8 mouse cellular contexts compared by ENCODE assay signal in genomic region chr10:80405481-80406173, GRCm38 (mm10). TPM values are rescaled to one million over a fixed set of nuclear protein-coding genes. Genes with fewer than 3 reads are reported as not detected.
DNase-seq lines count a peak whose midpoint lies in the region; ATAC-seq lines count a peak whose summit lies in the region.

No protein-coding gene starts in this region.

- H3K36me3 ChIP-seq in lung, embryonic 15.5 days, result peaks cover 50% of the 10 kb centered on the region
- peaks cover 63% of the 10 kb centered on the region for H3K36me3 ChIP-seq in embryonic facial prominence, embryonic 13.5 days
- peaks cover 25% of the 10 kb centered on the region for H3K36me3 ChIP-seq in limb, embryonic 11.5 days (ENCODE audit: control insufficient read depth, insufficient read depth, low read length)
- H3K36me3 ChIP-seq in stomach, embryonic 14.5 days (ENCODE audit: control insufficient read depth, insufficient read depth, low read length), result peaks cover 40% of the 10 kb centered on the region

- peak overlapping the region; percentile 84 for H3K4me2 ChIP-seq in lung, embryonic 15.5 days
- peak overlapping the region; percentile 94 for H3K4me2 ChIP-seq in embryonic facial prominence, embryonic 13.5 days
- H3K4me2 ChIP-seq in limb, embryonic 11.5 days (ENCODE audit: low read depth, severe bottlenecking), result peak overlapping the region; percentile 88
- peak overlapping the region; percentile 92 for H3K4me2 ChIP-seq in stomach, embryonic 14.5 days (replicated peaks; ENCODE audit: low read depth, low read length)

- 52% methylated on average over 10 of the region's 10 CpGs for WGBS in lung, embryonic 15.5 days
- 55% methylated on average over 10 of the region's 10 CpGs for WGBS in embryonic facial prominence, embryonic 13.5 days
- WGBS in limb, embryonic 11.5 days, result 64% methylated on average over 10 of the region's 10 CpGs
- 50% methylated on average over 10 of the region's 10 CpGs for WGBS in stomach, embryonic 14.5 days

- peaks cover 27% of the 10 kb centered on the region for H3K4me1 ChIP-seq in lung, embryonic 15.5 days
- H3K4me1 ChIP-seq in embryonic facial prominence, embryonic 13.5 days, result peaks cover 31% of the 10 kb centered on the region
- peaks cover 6% of the 10 kb centered on the region; the same call in 1 of the 2 replicates for H3K4me1 ChIP-seq in limb, embryonic 11.5 days (ENCODE audit: control insufficient read depth, insufficient read depth, low read length)
- H3K4me1 ChIP-seq in stomach, embryonic 14.5 days (ENCODE audit: control insufficient read depth, insufficient read depth, low read length), result peaks cover 22% of the 10 kb centered on the region

- peak overlapping the region; percentile 73 for H3K9ac ChIP-seq in lung, embryonic 15.5 days
- H3K9ac ChIP-seq in embryonic facial prominence, embryonic 13.5 days, result peak overlapping the region; percentile 94
- peak overlapping the region; percentile 74 for H3K9ac ChIP-seq in limb, embryonic 11.5 days (ENCODE audit: low read length)
- peak overlapping the region; percentile 84 for H3K9ac ChIP-seq in stomach, embryonic 14.5 days (replicated peaks; ENCODE audit: low read depth, low read length)

- H3K4me3 ChIP-seq in lung, embryonic 15.5 days, result peak overlapping the region; percentile 78
- peak overlapping the region; percentile 95 for H3K4me3 ChIP-seq in embryonic facial prominence, embryonic 13.5 days
- H3K4me3 ChIP-seq in limb, embryonic 11.5 days (ENCODE audit: low read depth, low read length), result peak overlapping the region; percentile 95
- peak overlapping the region; percentile 93 for H3K4me3 ChIP-seq in stomach, embryonic 14.5 days (ENCODE audit: low read depth, low read length)

- DNase-seq in lung, postnatal 14 days, result no peak
- no peak for DNase-seq in limb, embryonic 11.5 days (ENCODE audit: low spot score)
- no peak for DNase-seq in retina, postnatal 1 day
- DNase-seq in retina, embryonic 14.5 days (ENCODE audit: low spot score), result no peak

- H3K27me3 ChIP-seq in lung, embryonic 15.5 days, result no peaks in the 10 kb centered on the region
- H3K27me3 ChIP-seq in embryonic facial prominence, embryonic 13.5 days, result no peaks in the 10 kb centered on the region
- H3K27me3 ChIP-seq in limb, embryonic 11.5 days (ENCODE audit: control insufficient read depth, insufficient read depth, low read length), result no peaks in the 10 kb centered on the region
- no peaks in the 10 kb centered on the region for H3K27me3 ChIP-seq in stomach, embryonic 14.5 days (ENCODE audit: control insufficient read depth, insufficient read depth, low read length)

- no peak for ATAC-seq in lung, embryonic 15.5 days (ENCODE audit: borderline replicate concordance, extremely low read depth, low FRiP score, low TSS enrichment)
- no peak for ATAC-seq in embryonic facial prominence, embryonic 13.5 days (ENCODE audit: insufficient number of reproducible peaks, insufficient read depth, low FRiP score, low TSS enrichment, low read depth)
- ATAC-seq in limb, embryonic 11.5 days (ENCODE audit: insufficient number of reproducible peaks, low FRiP score, low TSS enrichment, low read depth), result no peak
- no peak for ATAC-seq in stomach, embryonic 14.5 days (ENCODE audit: insufficient number of reproducible peaks, insufficient read depth, low FRiP score, low read depth)
- ATAC-seq in inflammation-experienced regulatory T-cells, adult 6 months, result no peak

- H3K9me3 ChIP-seq in lung, embryonic 15.5 days, result no peaks in the 10 kb centered on the region
- H3K9me3 ChIP-seq in embryonic facial prominence, embryonic 13.5 days, result no peaks in the 10 kb centered on the region
- H3K9me3 ChIP-seq in limb, embryonic 11.5 days (ENCODE audit: control insufficient read depth, low read length), result no peaks in the 10 kb centered on the region
- no peaks in the 10 kb centered on the region for H3K9me3 ChIP-seq in stomach, embryonic 14.5 days (ENCODE audit: control insufficient read depth, low read depth, low read length)

- H3K27ac ChIP-seq in lung, embryonic 15.5 days, result no peak overlapping the region
- no peak overlapping the region for H3K27ac ChIP-seq in embryonic facial prominence, embryonic 13.5 days
- H3K27ac ChIP-seq in limb, embryonic 11.5 days (replicated peaks; ENCODE audit: low read depth, low read length), result no peak overlapping the region
- no peak overlapping the region for H3K27ac ChIP-seq in stomach, embryonic 14.5 days (ENCODE audit: low read length)

RNA-seq across cellular contexts. Expression of gene Uqcr11, which starts 1.0 kb away (rescaled TPM):
- polyA plus RNA-seq in lung, embryonic 15.5 days (2015; fragmentation: Nextera tagmentation; extraction: Ambion mirVana), result 628 and 681 TPM in 2 replicates
- 447 and 479 TPM in 2 replicates for polyA plus RNA-seq in embryonic facial prominence, embryonic 13.5 days (2015; fragmentation: Nextera tagmentation; extraction: Ambion mirVana)
- 527 and 533 TPM in 2 replicates for polyA plus RNA-seq in limb, embryonic 11.5 days (2014; fragmentation: Nextera tagmentation; extraction: Ambion mirVana)
- polyA plus RNA-seq in stomach, embryonic 14.5 days (2014; fragmentation: Nextera tagmentation; extraction: Ambion mirVana), result 645 and 784 TPM in 2 replicates
- 100 to 1,000 TPM; 289 to 335 (median 330) TPM for polyA plus RNA-seq in inflammation-experienced regulatory T-cells, adult 6 months (2017; shearing (Covaris generic))

RNA-seq across cellular contexts. Expression of gene Mbd3, which starts 6.3 kb away (rescaled TPM):
- 276 and 277 TPM in 2 replicates for polyA plus RNA-seq in lung, embryonic 15.5 days (2015; fragmentation: Nextera tagmentation; extraction: Ambion mirVana)
- 263 and 297 TPM in 2 replicates for polyA plus RNA-seq in embryonic facial prominence, embryonic 13.5 days (2015; fragmentation: Nextera tagmentation; extraction: Ambion mirVana)
- 302 and 337 TPM in 2 replicates for polyA plus RNA-seq in limb, embryonic 11.5 days (2014; fragmentation: Nextera tagmentation; extraction: Ambion mirVana)
- 194 and 200 TPM in 2 replicates for polyA plus RNA-seq in stomach, embryonic 14.5 days (2014; fragmentation: Nextera tagmentation; extraction: Ambion mirVana)
- polyA plus RNA-seq in inflammation-experienced regulatory T-cells, adult 6 months (2017; shearing (Covaris generic)), result 10 to 100 TPM; 19.2 to 30.4 (median 25.9) TPM

RNA-seq across cellular contexts. Expression of gene Mex3d, which starts 18.2 kb away (rescaled TPM):
- polyA plus RNA-seq in lung, embryonic 15.5 days (2015; fragmentation: Nextera tagmentation; extraction: Ambion mirVana), result 7.9 and 9.6 TPM in 2 replicates
- polyA plus RNA-seq in embryonic facial prominence, embryonic 13.5 days (2015; fragmentation: Nextera tagmentation; extraction: Ambion mirVana), result 8.9 and 10.4 TPM in 2 replicates
- 9.8 and 10.4 TPM in 2 replicates for polyA plus RNA-seq in limb, embryonic 11.5 days (2014; fragmentation: Nextera tagmentation; extraction: Ambion mirVana)
- polyA plus RNA-seq in stomach, embryonic 14.5 days (2014; fragmentation: Nextera tagmentation; extraction: Ambion mirVana), result 7.7 and 8.1 TPM in 2 replicates
- polyA plus RNA-seq in inflammation-experienced regulatory T-cells, adult 6 months (2017; shearing (Covaris generic)), result 1 to 10 TPM in 1 of 3 experiments, under 1 TPM in 2; 0.79 to 1.3 (median 0.79) TPM

RNA-seq across cellular contexts. Expression of gene Tcf3, which starts 27.8 kb away (rescaled TPM):
- polyA plus RNA-seq in lung, embryonic 15.5 days (2015; fragmentation: Nextera tagmentation; extraction: Ambion mirVana), result 122 and 126 TPM in 2 replicates
- 162 and 183 TPM in 2 replicates for polyA plus RNA-seq in embryonic facial prominence, embryonic 13.5 days (2015; fragmentation: Nextera tagmentation; extraction: Ambion mirVana)
- polyA plus RNA-seq in limb, embryonic 11.5 days (2014; fragmentation: Nextera tagmentation; extraction: Ambion mirVana), result 232 and 248 TPM in 2 replicates
- polyA plus RNA-seq in stomach, embryonic 14.5 days (2014; fragmentation: Nextera tagmentation; extraction: Ambion mirVana), result 107 and 108 TPM in 2 replicates
- polyA plus RNA-seq in inflammation-experienced regulatory T-cells, adult 6 months (2017; shearing (Covaris generic)), result 1 to 10 TPM; 6.7 to 8.2 (median 7.9) TPM

RNA-seq across cellular contexts. Expression of gene Plk5, which starts 49.4 kb away (rescaled TPM):
- polyA plus RNA-seq in lung, embryonic 15.5 days (2015; fragmentation: Nextera tagmentation; extraction: Ambion mirVana), result 0.74 and 1.0 TPM in 2 replicates
- polyA plus RNA-seq in embryonic facial prominence, embryonic 13.5 days (2015; fragmentation: Nextera tagmentation; extraction: Ambion mirVana), result 1.8 and 2.6 TPM in 2 replicates
- 0.49 and 0.61 TPM in 2 replicates for polyA plus RNA-seq in limb, embryonic 11.5 days (2014; fragmentation: Nextera tagmentation; extraction: Ambion mirVana)
- 0.30 and 0.62 TPM in 2 replicates for polyA plus RNA-seq in stomach, embryonic 14.5 days (2014; fragmentation: Nextera tagmentation; extraction: Ambion mirVana)
- polyA plus RNA-seq in inflammation-experienced regulatory T-cells, adult 6 months (2017; shearing (Covaris generic)), result not detected
